Mouse (Mus musculus) cerebellum, adult (tissue): Measurements from ENCODE around the gene Osbpl9.

Experiments used
- ATAC-seq: cut with Nextera tagmentation; 2 replicates; pipeline ENCODE4 v1.9.2; 2017; ENCODE audit warnings: mild to moderate bottlenecking, moderate library complexity, mixed read lengths; ENCODE audit not compliant: insufficient number of reproducible peaks, low FRiP score, low TSS enrichment

The Osbpl9 gene

DNA sequence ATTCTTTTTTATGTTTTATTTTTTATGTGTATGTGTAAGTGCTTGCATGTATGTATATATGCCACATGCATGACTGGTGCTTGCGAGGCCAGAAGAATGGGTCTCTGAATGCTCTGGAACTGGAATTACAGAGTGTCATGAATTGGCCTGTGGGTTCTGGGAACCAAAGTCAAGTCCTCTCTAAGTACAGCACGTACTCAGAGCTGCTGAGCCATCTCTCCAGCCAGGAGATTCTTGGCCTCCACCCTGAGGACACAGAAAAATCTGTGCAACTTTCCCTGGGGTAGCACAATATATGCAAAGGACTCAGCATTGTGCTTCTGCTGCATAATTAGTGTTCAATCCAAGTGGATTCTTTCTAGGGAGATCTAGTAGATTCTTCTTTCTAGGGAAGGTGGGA lies 8.2 kb upstream of the Osbpl9 start:
- no peak for ATAC-seq

DNA sequence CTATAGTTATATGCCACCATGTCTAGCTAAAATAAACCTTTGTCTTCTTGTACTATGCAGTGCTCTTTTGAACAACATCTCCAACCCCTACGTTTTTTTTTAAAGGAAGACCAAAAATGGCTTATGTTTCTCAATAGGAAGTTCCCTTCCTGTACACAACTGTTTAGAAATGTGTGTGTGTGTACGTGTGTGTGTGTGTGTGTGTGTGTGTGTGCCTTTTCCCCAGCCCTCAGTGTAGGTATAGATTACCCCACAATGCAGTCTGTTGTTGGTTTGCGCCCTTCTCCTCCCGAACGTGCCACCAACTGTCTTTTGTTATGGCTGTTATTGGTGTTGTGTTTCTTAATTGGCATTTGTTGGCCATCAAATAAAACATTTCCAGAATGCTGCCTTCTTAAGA lies 5.5 kb upstream of the Osbpl9 start:
- no peak for ATAC-seq

DNA sequence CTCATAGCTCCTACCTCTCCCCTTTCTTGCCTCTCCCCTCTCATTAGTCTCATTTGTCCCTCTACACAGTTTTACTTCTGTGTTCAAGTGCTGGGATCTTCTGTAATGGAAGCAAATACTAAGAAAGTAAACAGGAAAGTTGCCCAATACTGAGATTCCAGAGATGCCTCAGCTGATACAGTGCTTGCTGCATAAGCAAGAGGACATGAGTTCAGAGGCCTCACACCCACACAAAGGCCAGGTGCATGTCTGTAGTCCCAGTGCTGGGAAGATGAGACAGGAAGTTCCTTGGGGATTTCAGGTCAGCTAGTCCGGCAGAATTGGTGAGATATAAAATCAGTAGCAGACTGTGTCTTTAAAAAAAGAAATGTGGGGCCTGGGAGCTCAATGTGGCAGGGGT lies 2.3 kb upstream of the Osbpl9 start:
- ATAC-seq: no peak

DNA sequence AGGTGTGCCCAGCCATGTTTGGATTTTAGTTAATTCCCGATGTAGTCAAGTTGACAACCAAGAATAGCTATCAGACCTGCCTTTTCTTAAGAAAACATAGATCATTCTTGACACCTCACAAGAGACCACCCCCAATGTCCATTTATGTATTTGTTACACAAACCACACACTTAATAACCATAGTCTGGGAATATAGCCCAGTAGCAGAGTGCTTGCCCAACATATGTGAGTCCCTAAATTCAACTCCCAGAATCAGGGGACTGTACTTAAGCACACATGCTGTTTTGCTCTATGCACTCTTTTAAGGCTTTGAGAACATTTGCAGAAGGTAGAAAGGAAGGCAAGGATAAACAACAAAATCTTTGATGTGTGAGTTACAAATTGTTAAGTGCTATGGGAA lies 1.9 kb upstream of the Osbpl9 start:
- ATAC-seq: no peak

DNA sequence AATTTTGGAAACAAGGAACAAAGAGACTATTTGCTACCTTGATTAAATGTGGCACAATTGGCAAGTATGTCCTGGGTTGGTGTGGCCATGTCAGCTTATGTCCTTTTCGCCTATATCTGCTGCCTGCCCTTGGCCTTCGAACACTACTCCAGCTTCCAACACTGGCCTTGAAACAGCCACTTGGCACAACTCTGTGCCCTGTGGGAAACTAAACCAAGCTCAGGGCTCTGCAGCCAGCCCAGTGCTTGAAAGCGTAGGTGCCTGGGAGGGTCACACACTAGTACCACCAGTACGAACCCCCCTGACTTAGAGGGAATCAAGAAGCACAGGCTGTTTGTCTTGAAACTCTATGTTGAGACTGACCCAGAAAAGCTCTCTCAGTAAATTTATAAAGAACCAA lies 3.0 kb downstream of the Osbpl9 start:
- no peak for ATAC-seq

DNA sequence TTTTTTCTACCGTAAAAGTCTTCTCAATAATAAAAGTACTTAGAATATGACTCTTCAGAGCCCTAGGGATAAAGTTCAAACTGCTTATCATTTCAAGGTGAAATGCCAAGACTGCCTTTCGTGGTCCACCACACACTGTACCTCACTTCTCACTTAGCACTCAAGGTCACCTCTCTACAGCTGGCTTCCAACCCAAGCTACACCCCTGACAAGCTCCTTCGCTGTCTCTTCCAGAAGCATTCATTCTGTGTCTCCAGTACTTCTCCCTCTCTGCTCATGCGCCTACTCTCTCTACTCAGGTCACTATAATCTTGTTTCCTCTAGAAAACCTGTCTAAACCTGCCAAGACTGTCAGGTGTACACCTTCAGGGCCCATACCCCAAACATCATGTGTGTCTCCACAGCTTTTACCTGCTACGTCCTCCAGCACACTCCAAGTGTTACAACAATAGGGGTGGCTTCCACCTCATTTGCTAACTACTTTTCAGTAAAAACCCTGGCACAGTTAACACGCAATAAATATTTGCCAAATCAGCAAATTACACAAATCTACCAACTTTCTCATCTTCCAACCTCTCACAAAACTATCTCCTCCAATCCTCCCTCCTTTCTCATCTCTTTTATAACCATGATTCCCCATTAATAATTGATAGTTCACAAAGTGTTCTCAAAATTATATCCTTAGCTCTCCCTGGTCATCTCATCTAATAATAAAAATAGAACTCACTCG lies 6.0 kb downstream of the Osbpl9 start:
- ATAC-seq: no peak

GRCm38 (mm10) chr4:109193886-109194285 lies 8.2 kb downstream of the Osbpl9 start:
- no peak for ATAC-seq

DNA sequence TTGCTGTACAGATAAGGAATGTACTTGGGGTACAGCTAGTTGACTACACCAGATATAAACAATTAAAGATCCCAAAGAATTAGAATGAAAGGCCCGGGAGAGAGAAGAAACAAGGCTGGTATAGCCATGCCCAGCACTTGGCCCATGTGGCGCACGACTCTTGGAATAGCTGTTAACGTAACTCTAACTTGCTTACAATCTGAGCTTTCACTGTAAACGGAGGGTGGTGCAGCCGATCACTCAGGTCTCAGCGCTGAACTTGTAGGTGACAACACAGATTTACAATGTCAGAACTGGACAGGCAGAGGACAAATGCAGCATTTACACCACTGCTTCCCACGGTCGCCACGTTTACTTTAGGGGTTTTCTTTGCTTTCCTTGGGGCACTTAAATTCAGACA lies 10.5 kb downstream of the Osbpl9 start:
- ATAC-seq: no peak

DNA sequence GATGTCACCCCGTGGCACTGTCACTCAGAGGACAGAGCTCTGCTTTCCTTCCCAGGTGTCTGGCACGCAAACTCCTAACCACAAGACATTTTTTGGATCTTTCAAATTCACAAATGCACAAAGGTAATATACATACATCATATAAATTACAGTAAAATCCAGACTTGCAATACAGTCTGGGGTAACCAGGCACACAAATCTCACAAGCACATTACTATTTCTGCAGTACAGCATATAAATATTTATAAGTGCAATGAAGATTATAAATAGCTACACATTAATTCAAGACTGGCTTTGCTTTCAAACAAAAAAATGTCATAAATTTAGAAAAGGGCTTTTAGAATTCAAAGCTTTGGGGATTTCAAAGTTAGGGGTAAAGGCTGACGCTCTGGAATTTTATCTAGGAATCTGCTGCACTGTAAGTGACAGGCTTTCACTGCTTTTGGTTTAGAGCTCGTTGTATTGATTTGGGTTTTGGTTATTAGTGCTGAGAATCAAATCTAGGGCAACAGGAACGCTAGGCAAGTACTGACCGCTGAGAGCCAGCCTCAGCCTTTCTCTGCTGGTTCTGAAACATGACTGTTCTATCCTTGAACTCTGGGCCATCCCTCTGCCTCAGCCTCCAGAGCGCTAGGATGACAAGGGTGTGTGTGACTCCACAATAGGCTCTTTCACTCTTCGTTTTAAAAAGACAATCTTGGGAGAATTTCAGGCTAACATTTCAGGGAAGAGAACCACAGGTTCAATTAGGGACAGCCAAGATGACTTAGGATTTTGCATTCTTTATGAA lies 16.3 kb downstream of the Osbpl9 start:
- no peak for ATAC-seq

DNA sequence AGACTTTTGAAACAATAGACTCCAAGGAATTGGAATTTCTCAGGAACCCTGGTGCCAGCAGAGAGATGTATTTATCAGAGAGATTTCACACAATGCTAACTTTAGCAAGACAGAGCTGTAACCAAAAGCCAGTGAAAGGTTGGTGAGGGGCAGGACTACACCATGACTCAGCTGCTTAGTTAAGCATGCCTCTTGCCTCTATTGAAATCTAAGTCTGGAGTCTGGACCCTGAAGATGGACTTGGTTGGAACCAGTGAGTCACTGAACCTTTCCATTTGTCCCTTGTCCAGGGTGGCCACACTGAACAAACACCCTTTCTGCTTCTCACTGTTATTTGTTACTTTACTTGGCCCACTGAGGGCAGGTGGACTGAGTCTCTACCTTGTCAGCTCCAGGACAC lies 26.4 kb downstream of the Osbpl9 start:
- ATAC-seq: no peak

- peak; percentile 15; the same call in 1 of the 2 replicates for ATAC-seq
Measured at GRCm38 (mm10) chr4:109173775-109174440, 28.2 kb downstream of the Osbpl9 start.

GRCm38 (mm10) chr4:109173369-109173768 lies 28.7 kb downstream of the Osbpl9 start:
- ATAC-seq: no peak

DNA sequence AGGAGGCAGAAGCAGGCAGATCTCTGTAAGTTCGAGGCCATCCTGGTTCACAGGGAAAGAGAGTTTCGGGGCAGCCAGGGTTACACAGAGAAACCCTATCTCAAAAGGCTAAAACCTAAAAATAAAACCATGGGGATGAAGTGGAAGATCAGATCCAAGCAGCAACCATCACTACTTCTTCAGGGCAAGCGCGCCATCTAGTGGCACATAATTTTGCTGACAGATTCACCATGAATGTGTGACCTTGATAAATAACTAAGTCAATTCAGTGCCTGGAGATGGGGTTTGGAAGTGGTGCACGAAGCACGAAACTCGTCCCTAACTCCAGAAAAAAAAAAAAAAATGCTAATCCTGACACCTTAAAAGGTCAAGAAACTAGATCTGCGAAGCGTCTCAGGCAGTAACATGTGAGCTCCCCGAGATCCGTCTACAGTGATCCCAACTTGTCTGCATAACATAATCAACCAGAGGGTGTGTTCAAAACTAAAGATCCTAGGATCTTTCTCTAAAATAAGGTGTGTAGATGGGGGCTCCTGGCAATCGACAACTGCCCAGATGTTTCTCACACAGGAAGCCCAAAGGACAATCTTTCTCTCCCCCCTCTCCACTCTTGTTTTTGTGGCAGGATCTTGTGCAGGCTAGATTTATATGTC lies 36.4 kb downstream of the Osbpl9 start:
- peak; percentile 76 for ATAC-seq

- peak; percentile 84 for ATAC-seq
Measured at GRCm38 (mm10) chr4:109156481-109157261, 45.4 kb downstream of the Osbpl9 start.

GRCm38 (mm10) chr4:109156073-109156472 lies 46.0 kb downstream of the Osbpl9 start:
- 0 out of 2 replicates have a peak, but pooled peaks have one; percentile 8 for ATAC-seq

DNA sequence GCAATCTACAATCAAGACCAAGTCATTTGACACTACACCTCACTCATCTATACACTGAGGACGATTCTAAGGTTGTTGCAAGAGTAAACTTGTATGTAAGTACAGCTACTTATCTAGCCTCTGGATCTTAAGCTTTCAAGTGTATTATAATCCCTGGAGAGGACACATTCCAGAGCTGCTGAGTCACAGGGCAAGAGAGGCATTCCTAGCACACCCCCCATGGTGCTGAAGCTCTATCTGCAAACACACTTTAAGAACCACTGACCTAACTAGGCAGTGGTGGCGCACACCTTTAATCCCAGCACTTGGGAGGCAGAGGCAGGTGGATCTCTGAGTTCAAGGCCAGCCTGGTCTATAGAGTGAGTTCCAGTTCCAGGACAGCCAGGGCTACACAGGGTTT lies 51.9 kb downstream of the Osbpl9 start:
- ATAC-seq: no peak

- no peak for ATAC-seq
Measured at GRCm38 (mm10) chr4:109149411-109149810, 52.7 kb downstream of the Osbpl9 start.

- ATAC-seq: 0 out of 2 replicates have a peak, but pooled peaks have one; percentile 52
Measured at GRCm38 (mm10) chr4:109147278-109148038, 54.6 kb downstream of the Osbpl9 start.

GRCm38 (mm10) chr4:109143091-109143490 lies 59.0 kb downstream of the Osbpl9 start:
- no peak for ATAC-seq
